Mouse (Mus musculus) kidney, postnatal 4 days (tissue): ENCODE results near the gene Ccdc169.

ENCODE experiments used
- DNase-seq, 2 experiments: peaks; one replicate each; pipeline ENCODE4 v3.0.0; 2021; ENCODE audit warnings: mixed read lengths in 2 of 2

Ccdc169 gene

DNA sequence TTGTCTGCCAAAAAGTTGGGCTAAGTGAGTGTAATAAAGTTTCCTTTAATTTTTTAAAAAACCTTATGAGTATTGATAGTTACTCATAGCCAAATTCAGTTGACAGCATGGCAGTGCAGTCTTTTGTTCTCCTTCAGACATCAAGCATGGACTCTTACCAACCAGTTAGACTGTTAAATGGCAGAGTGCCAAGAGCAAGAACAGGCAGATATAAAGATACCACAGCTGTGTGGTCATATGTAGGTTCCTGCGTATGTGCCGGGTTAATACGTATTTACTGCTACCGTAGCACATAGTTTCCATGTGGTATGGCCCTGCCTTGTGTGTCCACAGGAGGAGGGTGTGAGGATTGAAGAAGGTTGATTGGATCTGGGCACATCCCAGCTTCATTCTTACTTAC, 14.1 kb upstream of the Ccdc169 start:
- DNase-seq: no peak

DNA sequence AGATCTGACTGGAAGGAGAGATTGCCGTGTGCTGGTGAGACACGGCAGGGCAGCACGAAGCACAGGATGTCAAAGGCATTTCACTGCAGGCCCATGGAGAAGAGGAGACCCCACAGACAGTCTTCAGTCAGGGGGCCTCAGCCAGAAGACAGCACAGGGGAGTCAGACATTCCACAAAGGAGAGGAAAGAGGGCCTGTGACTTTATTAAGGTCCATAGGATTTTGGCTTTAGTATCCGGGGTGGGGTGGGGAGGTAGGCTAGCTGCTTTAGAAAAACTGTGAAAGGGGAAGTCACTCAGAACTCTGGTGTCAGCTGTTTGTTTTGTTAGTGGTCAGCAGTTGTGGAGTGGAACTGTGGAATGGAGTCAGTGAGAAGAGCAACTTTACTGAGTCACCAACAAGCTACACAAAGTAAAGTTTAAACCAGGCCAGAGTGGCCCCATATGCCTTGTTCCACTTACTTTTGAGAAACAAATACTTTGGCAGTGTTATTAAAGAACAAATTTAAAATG, 7.9 kb upstream of the Ccdc169 start:
- DNase-seq: no peak

DNA sequence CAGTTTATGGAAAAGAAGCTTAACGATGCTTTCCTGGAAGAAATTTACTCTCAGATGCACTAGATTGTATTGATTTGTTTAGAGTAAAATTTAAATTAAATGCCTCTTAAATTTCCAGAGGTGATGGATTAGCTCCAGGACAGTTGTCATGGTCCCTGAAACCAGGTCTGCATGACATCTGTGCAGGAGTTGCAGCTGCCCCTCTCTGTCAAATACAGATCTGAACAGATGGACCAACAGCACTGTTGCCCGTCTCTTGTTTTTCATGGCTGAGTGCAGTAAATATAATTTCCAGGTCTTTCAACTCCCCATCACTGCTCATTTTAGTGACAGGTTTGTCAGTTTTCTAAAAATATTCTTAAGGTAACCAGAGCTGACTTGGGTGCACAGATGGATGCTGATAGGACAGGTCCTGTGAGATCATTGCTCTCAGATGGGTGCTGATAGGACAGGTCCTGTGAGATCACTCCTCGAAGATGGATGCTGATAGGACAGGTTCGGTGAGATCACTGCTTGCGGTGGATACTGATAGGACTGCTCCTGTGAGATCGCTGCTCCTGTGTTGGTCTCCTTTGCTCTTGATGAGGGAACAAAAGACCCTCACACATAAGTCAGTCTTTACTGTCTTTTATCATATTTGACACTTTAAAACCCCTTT, 5.4 kb upstream of the Ccdc169 start:
- DNase-seq: no peak

DNA sequence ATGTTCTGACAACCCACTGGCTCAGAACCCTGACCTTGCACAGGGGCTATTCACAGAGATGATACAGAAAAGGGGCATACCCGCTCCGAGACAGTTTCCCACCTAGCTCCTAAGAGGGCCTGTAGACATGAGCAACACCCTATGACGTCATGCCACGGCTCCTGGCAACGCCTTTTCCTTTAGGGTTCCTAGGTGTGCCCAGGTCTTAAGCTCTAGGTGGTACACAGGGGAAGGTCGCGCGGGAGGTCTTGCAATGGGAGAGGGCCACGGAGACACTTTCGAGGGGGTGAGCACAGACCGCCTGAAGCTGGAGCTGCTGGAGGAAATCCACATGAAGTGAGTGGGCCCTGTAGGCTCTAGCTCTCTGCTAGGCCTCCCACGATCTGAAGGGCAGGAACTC, 2.7 kb downstream of the Ccdc169 start:
- DNase-seq: no peak

DNA sequence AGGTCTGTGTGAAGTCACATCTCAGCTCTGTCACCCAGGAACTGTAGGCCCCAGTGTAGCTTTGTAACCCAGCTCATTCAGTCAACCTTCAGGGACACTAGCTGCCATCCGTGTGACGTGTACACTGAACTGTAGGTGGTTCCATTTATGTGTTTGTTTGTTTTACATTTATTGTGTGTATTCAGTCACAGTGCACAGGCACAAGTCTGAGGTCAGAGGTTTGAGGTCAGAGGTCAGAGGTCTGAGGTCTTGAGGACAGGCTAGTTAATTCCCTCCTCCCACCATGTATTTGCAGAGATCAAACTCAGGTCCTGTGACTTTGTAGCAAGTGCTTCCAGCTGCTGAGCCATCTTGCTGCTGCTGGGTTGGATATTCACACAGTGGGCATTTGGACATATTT, 4.3 kb downstream of the Ccdc169 start:
- DNase-seq: no peak

DNA sequence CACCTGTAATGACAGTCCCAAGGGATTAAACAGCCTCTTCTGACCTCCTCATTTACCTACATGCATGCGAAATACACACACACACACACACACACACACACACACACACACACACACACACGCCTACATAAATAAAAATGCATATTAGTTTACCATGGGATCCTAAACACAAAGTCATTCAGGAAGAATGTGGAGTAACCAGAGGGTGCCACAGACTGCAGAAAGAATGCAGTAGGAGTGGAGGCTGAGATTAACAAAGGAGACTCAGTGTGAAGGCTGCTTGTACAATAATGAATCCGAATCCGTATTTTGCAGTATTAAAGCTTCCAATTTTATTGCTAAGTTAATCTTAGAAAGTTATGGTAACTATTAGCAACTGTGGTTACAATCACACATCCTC, 7.8 kb downstream of the Ccdc169 start:
- no peak for DNase-seq

DNA sequence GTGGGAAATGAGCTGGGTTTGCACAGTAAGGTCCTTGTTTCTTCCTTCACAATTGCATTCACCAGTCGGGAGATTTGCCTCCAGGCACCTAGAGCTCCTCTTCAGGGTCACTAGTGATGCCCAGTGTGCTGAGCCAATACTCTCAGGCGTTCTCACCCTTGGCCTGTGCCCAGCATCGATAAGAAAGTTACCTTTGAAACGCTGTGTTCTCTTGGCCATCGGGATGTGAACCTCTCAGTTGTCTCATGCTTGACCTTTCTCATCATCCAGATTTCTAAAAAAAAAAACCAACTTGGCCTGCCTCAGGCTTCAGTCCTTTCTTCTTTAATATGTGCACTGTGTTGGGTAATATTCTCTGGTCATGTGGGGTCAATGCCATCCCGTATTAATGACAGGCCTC, 9.3 kb downstream of the Ccdc169 start:
- no peak for DNase-seq

DNA sequence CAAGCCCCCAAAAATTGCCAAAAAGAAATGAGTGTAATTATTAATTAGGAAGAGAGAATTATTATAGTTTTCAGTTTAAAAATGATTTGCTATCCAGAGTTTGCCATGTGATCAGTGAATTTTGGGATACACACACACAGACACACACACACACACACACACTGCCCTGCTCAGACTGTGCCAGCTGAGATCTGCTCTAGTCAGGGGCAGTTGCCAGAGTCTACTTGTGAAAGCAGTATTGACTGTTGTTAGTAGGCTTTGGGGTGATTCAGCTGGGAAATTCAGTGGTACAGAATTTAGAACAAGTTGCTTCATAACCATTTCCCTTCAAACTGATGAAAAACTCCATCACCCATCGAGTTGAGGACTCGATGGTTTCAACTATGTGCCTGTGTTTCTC, 10.0 kb downstream of the Ccdc169 start:
- no peak for DNase-seq

DNA sequence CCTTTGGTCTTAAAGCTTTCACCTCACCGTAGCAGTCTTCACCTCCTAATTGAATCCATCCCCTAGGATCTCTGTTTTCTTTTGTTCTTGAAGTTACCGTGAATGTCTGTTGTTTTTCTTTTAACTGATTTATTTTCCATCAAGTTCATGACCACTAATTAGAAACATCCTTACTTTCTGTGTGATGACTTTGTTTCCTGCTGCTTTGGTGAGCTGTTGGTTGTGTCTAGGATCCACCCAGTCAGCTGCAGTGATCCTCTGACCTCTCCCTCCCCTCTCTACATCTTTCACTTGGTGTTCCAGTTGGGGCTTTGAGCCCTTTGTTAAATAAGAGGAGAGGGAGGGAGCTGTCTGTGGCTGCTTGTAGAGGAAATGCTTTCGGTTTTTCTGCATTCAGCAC, 11.0 kb downstream of the Ccdc169 start:
- DNase-seq: peak in 1 of 2 experiments; percentile 13

DNA sequence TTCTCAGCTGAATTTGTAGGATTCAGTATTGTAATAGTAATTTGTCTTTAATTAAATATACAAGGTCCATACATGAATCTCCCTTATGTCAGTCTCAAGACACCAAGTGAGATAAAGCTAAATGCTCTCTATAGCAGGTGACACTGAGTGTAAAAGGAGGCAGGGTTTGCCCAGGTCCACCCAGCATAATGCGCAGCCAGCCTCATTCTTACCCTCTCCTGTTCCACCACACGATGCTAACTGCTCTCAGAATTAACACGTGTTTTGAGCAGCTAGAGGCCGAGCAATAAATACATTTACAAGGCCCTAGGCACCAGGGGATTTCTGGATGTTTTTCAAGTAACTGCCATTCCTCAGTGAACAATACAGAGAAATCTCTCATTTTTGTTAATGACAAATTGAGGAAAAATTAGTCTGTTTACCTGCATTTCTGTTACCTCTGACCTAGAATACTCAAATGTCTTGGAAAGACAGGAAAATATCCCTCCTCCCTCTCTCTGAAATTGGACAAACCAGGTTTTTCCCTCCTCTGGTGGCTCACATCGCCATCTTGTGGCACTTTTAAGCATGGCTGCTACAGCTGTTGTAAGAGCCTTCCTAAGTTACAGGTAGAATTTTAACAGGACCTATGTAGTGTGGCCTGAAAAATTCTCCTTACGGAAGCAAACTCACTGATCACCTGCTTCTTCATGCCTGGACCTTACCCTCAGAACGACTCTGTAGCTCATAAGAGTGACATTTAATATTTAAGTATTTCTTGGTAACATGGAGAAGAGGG, 14.7 kb downstream of the Ccdc169 start:
- DNase-seq: peak; percentile 83

DNA sequence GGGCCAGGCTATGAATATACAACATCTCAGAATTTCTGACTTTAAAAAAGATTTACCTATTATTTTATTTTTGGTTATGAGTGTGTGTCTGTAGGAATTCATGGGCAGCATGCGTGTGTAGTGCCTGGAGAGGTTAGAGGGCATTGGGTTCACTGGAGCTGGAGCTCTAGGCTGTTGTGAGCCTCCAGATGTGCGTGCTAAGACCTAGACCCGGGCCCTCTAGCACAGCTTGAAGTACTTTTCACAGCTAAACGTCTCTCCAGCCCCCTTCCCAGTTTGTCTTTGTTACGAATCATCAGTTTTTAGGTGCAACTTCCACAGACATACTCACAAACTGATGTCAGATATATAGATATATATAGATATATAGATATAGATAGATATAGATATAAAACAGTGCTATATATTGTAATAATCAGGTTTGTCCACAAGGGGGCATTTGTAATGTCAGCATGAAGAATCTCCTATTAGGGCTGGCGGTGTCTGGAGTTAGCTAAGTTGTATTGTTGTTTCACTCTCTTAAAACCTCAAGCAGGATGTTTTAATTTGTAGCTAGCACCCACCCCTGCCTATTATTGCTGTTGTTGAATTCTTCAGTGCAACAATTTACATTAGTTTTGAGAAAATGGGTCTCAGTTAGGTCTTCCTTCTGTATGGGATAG, 15.7 kb downstream of the Ccdc169 start:
- no peak for DNase-seq

DNA sequence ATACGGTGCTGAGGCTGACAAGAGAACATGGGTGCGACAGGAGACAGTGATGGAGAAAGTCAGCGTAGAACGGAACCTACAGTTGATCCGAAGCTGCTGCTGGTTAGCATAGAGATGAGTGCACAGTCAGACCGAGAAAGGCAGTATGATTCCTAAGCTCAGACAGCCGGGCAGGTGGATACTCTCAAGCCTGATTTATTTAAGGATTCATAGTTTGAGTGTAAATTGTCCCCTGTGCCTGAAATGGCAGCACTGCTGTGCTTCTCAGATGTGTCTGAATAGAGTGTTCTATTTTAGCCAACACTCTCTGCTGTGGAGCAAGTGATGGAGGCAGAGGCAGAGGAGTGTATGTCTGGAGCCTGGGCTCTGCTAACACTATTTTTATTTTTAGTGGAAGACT, 17.0 kb downstream of the Ccdc169 start:
- DNase-seq: no peak

DNA sequence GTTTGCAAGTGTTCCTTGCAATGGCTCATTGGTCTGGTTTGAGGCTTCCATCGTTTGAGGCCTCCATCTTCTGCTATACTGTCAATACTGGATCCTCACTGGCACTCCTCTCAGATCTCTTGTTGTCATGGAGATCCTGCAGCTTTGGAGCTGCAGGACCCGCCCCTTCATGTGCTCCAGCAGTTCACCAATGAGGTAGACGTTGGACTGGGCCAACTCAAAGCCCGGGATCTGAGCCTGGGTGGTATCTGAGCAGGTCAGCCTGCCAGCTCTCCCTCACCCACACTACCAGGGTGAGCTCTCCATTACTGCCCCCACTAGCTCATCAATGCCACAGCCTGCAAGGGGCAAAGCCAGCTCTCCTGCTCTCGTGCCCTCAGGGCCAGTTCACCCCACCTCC, 20.3 kb downstream of the Ccdc169 start:
- DNase-seq: no peak

DNA sequence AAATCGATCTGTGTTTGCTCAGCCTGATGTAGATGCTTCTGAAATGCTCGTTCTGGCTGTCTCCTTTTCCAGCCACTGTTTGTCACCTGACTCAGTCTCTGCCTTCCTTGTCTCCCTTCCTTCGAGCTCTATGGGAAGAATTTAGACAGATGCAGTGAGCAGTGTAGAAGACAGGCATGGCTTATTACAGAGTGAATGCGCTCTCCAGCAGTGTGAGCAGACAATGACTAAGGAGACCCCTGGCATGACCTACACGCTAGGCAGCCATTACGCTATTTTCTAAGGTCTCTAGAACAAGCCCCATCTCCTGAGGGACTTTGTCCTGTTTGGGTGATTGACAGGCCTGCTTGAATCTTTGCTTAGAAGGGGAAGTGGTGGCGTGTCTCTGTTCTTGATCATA, 24.0 kb downstream of the Ccdc169 start:
- no peak for DNase-seq

DNA sequence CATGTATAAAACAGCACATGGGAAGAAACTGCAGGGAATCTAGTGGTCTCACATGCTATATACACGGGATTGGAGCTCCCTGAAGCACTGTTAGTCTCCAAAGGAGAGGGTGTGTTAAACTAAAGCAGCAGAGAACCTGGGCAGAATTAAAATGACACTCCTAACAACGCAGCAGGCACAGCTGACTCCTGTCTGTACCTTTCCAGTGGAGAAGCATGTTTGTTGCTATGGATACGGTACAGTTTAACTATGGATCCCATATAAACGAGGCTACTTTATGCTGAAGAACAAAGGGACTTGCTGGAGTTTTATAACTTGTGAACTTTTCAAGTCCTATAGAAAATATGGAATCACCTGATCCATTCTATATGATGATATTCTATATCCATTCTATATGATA, 26.4 kb downstream of the Ccdc169 start:
- DNase-seq: no peak

DNA sequence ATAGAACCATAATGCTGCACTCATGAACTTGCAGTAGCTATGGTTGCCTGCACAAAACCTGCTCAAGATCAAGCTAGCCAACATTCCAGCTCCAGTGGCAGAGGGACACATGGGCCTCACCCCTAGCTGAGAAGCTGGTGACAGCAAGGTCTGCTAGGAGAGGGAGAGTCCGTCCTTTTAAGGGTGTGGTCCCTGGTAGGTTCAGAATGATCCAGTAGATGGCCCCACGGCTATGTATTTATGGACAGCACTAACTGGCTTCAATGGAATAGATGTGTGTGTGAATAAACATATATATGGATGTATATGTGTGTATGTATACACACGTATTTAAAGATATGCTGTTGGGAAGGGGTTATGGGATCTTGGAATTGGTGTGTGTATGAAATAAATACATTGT, 35.3 kb downstream of the Ccdc169 start:
- DNase-seq: no peak

DNA sequence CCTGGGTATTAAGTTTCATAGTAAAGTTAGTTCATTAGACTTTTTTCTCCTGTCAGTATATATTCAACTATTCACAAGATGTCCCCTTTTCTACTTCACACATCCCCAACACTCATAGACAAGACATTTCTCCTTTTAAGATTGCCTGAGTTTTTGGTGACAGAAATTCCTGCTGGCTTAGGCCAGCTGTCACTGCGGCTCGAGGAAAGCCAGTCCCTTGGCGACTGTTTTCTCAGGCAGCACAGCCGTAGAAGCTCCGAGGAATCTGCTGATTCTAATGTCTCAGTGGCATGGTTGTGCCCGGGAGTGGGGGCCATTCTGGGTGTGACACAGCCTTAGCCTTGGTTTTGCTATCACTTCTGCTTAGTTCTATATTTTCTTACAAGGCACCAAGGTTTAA, 40.1 kb downstream of the Ccdc169 start:
- DNase-seq: no peak

DNA sequence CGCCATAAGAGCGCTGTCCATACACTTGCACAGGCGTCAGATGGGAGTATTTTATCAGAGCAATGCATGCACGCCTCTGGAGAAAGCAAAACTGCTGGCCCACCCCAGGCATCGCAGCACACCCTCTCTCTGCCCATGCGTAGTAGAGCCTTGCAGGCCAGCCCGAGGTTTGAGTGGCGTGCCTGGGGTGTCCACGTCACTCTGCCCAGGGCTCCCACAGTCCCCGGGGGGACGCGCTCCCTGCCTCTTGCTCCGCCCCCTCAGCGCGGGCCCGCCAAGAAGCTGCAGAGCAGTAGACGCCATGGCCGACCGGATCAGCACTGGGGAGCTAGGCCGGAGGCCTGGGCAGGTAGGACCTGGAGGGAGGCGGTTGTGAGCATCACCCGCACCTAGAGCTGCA, 44.6 kb downstream of the Ccdc169 start, which contains the start of gene Sohlh2:
TSS of gene Sohlh2 (plus strand) at position 263 of the 400 bp plus-strand sequence.
- DNase-seq: no peak

DNA sequence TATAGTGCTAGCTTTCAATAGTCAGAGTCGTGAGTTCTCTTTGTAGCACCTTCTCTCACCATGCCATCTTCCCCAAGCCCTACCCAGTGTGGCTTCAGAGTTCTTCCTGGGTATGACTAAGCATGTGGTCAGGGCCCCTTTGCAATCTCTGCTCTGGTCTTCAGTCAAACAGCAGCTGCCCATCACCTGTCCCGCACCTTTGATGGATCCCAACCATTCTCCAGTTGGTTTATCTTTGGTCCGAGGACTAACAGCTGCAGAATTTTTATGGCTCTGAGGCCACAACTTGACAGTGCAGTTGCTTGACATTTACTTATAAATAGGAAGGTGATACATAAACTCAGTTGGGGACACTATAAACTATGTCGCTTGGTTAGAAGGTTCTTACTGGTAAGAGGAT, 54.5 kb downstream of the Ccdc169 start:
- no peak for DNase-seq

DNA sequence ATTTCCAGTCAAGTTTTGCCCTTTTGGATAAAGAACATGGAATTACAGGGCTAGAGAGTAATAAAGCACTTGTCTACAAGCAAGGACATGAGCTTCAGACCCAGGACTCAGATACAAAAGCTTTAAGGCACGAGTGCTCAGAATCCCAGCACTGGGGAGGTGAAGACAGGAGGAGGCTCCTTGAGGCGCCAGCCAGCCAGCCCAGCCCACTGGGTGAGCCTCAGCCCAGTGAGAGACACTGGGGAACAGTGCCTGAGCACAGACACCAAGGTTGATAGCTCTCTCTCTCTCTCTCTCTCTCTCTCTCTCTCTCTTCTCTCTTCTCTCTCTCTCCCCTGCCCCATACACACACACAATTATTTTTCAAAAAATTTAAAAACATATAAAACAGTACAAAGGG, 56.2 kb downstream of the Ccdc169 start:
- no peak for DNase-seq

DNA sequence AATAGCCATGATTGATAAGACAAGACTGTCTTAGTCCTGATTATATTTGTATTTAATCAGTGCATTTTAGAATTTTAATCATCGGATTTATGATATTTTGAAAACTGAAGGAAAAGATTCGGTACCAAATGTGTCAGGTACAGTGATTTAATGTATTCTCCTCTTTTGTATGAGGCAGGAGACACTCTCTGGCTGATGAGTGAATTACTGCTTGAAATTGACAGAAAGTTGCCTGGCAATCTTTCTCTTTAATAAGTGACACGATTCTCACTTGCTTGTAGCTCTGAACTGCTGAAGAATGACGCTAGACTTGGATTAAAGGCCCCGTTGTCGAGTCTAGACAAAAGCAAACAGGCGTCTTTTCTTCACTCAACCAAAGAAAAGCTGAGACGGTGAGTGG, 57.7 kb downstream of the Ccdc169 start:
- DNase-seq: no peak

DNA sequence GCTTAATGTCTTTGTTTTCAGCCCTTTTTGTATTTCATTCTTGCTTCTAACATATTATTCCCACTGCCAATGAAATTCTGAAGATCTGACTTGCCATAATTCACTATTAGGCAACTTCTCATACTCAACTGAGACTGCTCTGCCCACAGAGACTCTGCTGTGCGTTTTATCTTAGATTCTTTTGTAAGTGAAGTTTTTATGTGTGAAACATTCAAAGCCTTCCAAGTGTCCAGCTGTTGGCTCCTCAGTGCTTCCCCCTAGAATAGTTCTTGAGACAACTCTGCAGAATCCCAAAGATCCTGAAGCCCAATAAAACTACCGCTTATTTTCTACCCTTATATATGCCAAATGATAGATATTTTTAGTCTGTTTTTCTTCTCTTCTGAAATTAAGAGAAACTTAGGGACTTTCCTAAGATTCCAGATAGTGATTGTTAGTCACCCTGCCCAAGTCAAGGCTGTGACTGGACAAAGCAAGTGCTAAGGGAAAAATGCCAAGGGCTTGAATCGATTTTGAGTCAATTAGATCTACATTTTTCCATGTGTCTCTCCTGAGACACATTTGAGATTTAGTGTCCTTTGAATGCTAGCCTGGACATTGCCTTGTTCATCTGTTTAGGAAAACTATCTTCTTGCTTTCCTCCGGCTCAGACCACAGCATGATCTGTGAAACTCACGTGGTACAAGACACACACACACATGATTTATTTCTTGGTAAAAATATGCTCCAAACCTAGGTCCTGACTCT, 58.6 kb downstream of the Ccdc169 start:
- DNase-seq: no peak

DNA sequence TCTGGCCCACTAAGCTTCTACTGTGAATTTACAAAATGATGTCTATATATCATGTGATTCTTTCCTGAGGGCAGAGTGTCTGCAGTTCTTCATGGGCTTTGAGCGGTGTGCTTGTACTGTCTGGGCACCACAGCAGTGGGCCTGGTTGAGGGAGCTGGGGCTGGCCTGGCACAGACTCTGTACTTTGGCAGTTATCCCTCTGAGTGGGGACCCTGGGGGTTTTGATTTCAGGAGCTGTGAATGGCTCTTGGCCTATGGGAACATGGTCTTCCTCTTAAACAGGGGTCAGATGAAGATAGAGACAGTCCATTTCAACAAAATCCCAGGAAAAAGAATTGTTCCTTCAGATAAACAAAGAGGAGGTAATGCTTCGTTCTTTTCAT, 59.2 kb downstream of the Ccdc169 start:
- DNase-seq: no peak
